ENCODE assay signal across 34 mouse cellular contexts in genomic region chr4:9218380-9218779, GRCm38 (mm10).
A peak's percentile ranks its signal among the peaks of the same experiment; 100 is the strongest.
DNase-seq lines count a peak whose midpoint lies in the region; ATAC-seq and TF ChIP-seq lines count a peak whose summit lies in the region.
"Had no signal": no experiment of that assay in that cellular context is flagged by ENCODE, and none has a peak within 500 bp of the region (broad histone marks: within the 10 kb centered on the region; RNA-seq: fewer than 3 reads in every experiment).

No protein-coding gene starts in this region.

- H3K27me3 ChIP-seq in forebrain, postnatal 0 days (ENCODE audit: insufficient read depth, low read length), result no peaks in the 10 kb centered on the region
- H3K27me3 ChIP-seq in forebrain, embryonic 16.5 days (replicated peaks; ENCODE audit: control insufficient read depth, insufficient read depth, low read length), result no peaks in the 10 kb centered on the region
- no peaks in the 10 kb centered on the region for H3K27me3 ChIP-seq in midbrain, embryonic 10.5 days (ENCODE audit: low read depth, poor library complexity, severe bottlenecking)
- H3K27me3 ChIP-seq: CH12.LX; embryonic facial prominence, embryonic 12.5 days; heart, embryonic 12.5 days; hindbrain, embryonic 15.5 days; intestine, embryonic 15.5 days; limb, embryonic 12.5 days; liver, embryonic 15.5 days; neural tube, embryonic 13.5 days; stomach, embryonic 15.5 days had no signal

- H3K27ac ChIP-seq in forebrain, postnatal 0 days (ENCODE audit: low read depth, low read length), result no peak overlapping the region
- no peak overlapping the region for H3K27ac ChIP-seq in forebrain, embryonic 16.5 days (ENCODE audit: low read length)
- H3K27ac ChIP-seq in midbrain, embryonic 10.5 days (replicated peaks), result no peak overlapping the region
- H3K27ac ChIP-seq: embryonic facial prominence, embryonic 12.5 days; gastrocnemius, adult 2 months; heart, adult 2 months; hindbrain, embryonic 15.5 days; intestine, embryonic 15.5 days; kidney, postnatal 0 days; limb, embryonic 12.5 days; liver, embryonic 15.5 days; neural tube, embryonic 13.5 days; stomach, embryonic 15.5 days had no signal

- H3K9me3 ChIP-seq in forebrain, postnatal 0 days (ENCODE audit: low read length), result no peaks in the 10 kb centered on the region
- H3K9me3 ChIP-seq in forebrain, embryonic 16.5 days (ENCODE audit: control insufficient read depth, low read length), result no peaks in the 10 kb centered on the region
- peaks cover 4% of the 10 kb centered on the region for H3K9me3 ChIP-seq in midbrain, embryonic 10.5 days (replicated peaks)
- H3K9me3 ChIP-seq: embryonic facial prominence, embryonic 12.5 days; hindbrain, embryonic 15.5 days; intestine, embryonic 15.5 days; limb, embryonic 12.5 days; liver, embryonic 15.5 days; neural tube, embryonic 13.5 days; stomach, embryonic 15.5 days had no signal

- ATAC-seq in forebrain, postnatal 0 days, result peak; percentile 6; the same call in 1 of the 2 replicates
- no peak for ATAC-seq in forebrain, embryonic 16.5 days
- ATAC-seq: activated CD4-positive, CD25-positive, alpha-beta regulatory T cell, adult 4 months; forebrain, embryonic 14.5 days; intestine, embryonic 15.5 days had no signal

- 74% methylated on average over 5 of the region's 5 CpGs for WGBS in forebrain, postnatal 0 days
- 85% methylated on average over 5 of the region's 5 CpGs for WGBS in forebrain, embryonic 16.5 days
- WGBS in midbrain, embryonic 10.5 days, result 92% methylated on average over 5 of the region's 5 CpGs

- DNase-seq in forebrain, postnatal 0 days, result no peak
- DNase-seq in brain, adult 2 months (ENCODE audit: low read depth, low spot score), result peak; percentile 57
- peak; percentile 28 to 29 for DNase-seq in cerebellum, adult 18-20 months
- peak; percentile 56 to 58 for DNase-seq in cerebellum, postnatal 10 days
- DNase-seq in urinary bladder, postnatal 14 days (ENCODE audit: low spot score), result no peak
- no peak for DNase-seq in midbrain, embryonic 10.5 days (ENCODE audit: low spot score)
- no peak for DNase-seq in urinary bladder, adult 2 months (ENCODE audit: low spot score)
- DNase-seq: adrenal gland, adult 2 months; adrenal gland, postnatal 36 days; embryo, embryonic 11 days; gastrocnemius, adult 2 months; heart, adult 2 months; heart, postnatal 4 days; kidney, adult 8-10 months; kidney, postnatal 4 days; layer of hippocampus, postnatal 36 days; lung, postnatal 14 days; right cerebral cortex, postnatal 25 days; thymus, postnatal 25 days had no signal

- H3K36me3 ChIP-seq in forebrain, postnatal 0 days (ENCODE audit: insufficient read depth), result no peaks in the 10 kb centered on the region
- no peaks in the 10 kb centered on the region for H3K36me3 ChIP-seq in forebrain, embryonic 16.5 days (ENCODE audit: control insufficient read depth, insufficient read depth)
- H3K36me3 ChIP-seq in midbrain, embryonic 10.5 days, result no peaks in the 10 kb centered on the region
- H3K36me3 ChIP-seq: embryonic facial prominence, embryonic 12.5 days; heart, embryonic 12.5 days; hindbrain, embryonic 15.5 days; intestine, embryonic 15.5 days; limb, embryonic 12.5 days; liver, embryonic 15.5 days; neural tube, embryonic 13.5 days; stomach, embryonic 15.5 days had no signal

- H3K9ac ChIP-seq in forebrain, postnatal 0 days, result no peak overlapping the region
- no peak overlapping the region for H3K9ac ChIP-seq in forebrain, embryonic 16.5 days (replicated peaks; ENCODE audit: low read depth, low read length)
- H3K9ac ChIP-seq: embryonic facial prominence, embryonic 12.5 days; heart, embryonic 12.5 days; hindbrain, embryonic 15.5 days; intestine, embryonic 15.5 days; limb, embryonic 12.5 days; liver, embryonic 15.5 days; lung, embryonic 14.5 days; neural tube, embryonic 13.5 days; stomach, embryonic 15.5 days had no signal

- TF ChIP-seq CTCF in forebrain, postnatal 0 days (IDR thresholded peaks at IDR 0.05; ENCODE audit: low read depth), result no peak

- H3K4me2 ChIP-seq in forebrain, postnatal 0 days (ENCODE audit: low read depth), result no peak overlapping the region
- no peak overlapping the region for H3K4me2 ChIP-seq in forebrain, embryonic 16.5 days (ENCODE audit: low read length)
- H3K4me2 ChIP-seq: embryonic facial prominence, embryonic 12.5 days; heart, embryonic 12.5 days; hindbrain, embryonic 15.5 days; intestine, embryonic 15.5 days; limb, embryonic 12.5 days; liver, embryonic 15.5 days; lung, embryonic 14.5 days; midbrain, embryonic 11.5 days; neural tube, embryonic 13.5 days; stomach, embryonic 15.5 days had no signal

- H3K4me1 ChIP-seq in forebrain, postnatal 0 days (ENCODE audit: insufficient read depth), result no peaks in the 10 kb centered on the region
- H3K4me1 ChIP-seq in forebrain, embryonic 16.5 days (replicated peaks; ENCODE audit: control insufficient read depth, insufficient read depth, low read length), result no peaks in the 10 kb centered on the region
- H3K4me1 ChIP-seq in midbrain, embryonic 10.5 days, result no peaks in the 10 kb centered on the region
- H3K4me1 ChIP-seq: embryonic facial prominence, embryonic 12.5 days; heart, embryonic 12.5 days; hindbrain, embryonic 15.5 days; intestine, embryonic 15.5 days; liver, embryonic 15.5 days; neural tube, embryonic 13.5 days; stomach, embryonic 15.5 days had no signal

- H3K4me3 ChIP-seq in forebrain, postnatal 0 days (ENCODE audit: low read depth, low read length), result no peak overlapping the region
- no peak overlapping the region for H3K4me3 ChIP-seq in forebrain, embryonic 16.5 days (replicated peaks; ENCODE audit: low read length)
- no peak overlapping the region for H3K4me3 ChIP-seq in midbrain, embryonic 10.5 days
- H3K4me3 ChIP-seq: embryonic facial prominence, embryonic 12.5 days; gastrocnemius, adult 2 months; heart, adult 2 months; heart, embryonic 12.5 days; hindbrain, embryonic 15.5 days; intestine, embryonic 15.5 days; limb, embryonic 12.5 days; liver, embryonic 15.5 days; neural tube, embryonic 13.5 days; stomach, embryonic 15.5 days had no signal

Comparison
In these comparisons a context has a peak if more than half of its experiments do, and no peak if none do; other contexts are left out.
1. DNase-seq: peak in brain, adult 2 months (single experiment), cerebellum, adult 18-20 months (2 of 2) and cerebellum, postnatal 10 days (2 of 2); none in forebrain, postnatal 0 days (single experiment), urinary bladder, postnatal 14 days (single experiment), midbrain, embryonic 10.5 days (single experiment) and urinary bladder, adult 2 months (single experiment).